Mouse (Mus musculus) lung, postnatal 25 days (tissue): ENCODE results near the gene Ndufb3.
"Not testable (repeated sequence)": the region's sequence is repeated elsewhere in the genome, so short reads cannot be mapped to it uniquely, and the experiment has no call there.

Experiments used
- DNase-seq: peaks from one replicate; pipeline ENCODE4 v3.0.0; 2022; ENCODE audit warnings: low spot score

Ndufb3 gene

GRCm38 (mm10) chr1:58617978-58618668, 31.9 kb downstream of the Ndufb3 start:
- DNase-seq: no peak

GRCm38 (mm10) chr1:58618766-58619165, 32.6 kb downstream of the Ndufb3 start:
- no peak for DNase-seq

GRCm38 (mm10) chr1:58621251-58621650, 35.1 kb downstream of the Ndufb3 start:
- no peak for DNase-seq

GRCm38 (mm10) chr1:58621996-58622748, 36.0 kb downstream of the Ndufb3 start:
- DNase-seq: peak; percentile 26

- not testable (repeated sequence) for DNase-seq
Observed at GRCm38 (mm10) chr1:58628847-58629246, 42.7 kb downstream of the Ndufb3 start.
